Mouse (Mus musculus): ENCODE results near the gene Pld2. TPM values are rescaled to one million over a fixed set of nuclear protein-coding genes. Genes with fewer than 3 reads are reported as not detected.
"Not testable (repeated sequence)": the region's sequence is repeated elsewhere in the genome, so short reads cannot be mapped to it uniquely, and the experiment has no call there.

Gene Pld2
- polyA plus RNA-seq, 1 experiment: 19.9 TPM

DNA sequence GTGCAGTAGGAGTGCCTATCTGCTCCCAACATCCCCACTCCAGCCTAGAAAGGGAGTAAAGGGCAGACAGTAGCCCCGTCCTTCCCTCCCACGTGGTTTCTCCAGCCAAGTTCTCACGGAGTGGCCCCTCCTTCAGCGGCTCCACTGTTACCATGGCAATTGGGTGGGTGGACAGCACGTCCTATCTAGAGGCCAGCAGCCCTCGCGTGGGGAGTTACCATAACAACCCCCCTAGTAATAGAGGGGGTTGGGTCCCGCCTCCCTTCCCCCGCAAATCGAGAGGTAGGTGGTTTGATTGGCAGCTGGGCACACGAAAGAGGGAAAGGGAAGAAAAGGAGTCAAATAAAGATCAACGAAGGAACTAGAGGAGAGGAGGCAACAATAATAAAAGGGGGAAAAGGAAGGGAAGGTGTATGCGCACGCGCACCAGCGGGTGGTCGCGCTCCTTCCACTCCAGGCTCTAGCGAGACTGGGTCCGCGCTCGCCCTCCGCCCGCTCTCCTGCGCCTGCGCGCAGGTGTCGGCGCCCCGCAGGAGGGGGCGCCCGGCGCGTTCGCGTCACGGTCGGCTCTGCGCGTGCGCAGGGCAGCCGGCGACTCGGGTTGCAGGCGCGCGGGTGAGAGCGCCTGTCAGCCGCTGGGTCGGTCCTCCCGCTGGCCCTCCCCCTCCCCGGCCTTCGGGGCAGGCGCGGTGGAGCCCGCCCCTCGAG, 22.6 kb downstream of the Pld2 start, which contains the start of gene Mink1:
Mink1 (plus strand) TSS at position 595 of the 708 bp plus-strand sequence.
- peak; percentile 89 for TF ChIP-seq POLR2A (IDR thresholded peaks at IDR 0.05; ENCODE audit: borderline replicate concordance, extremely low read depth, insufficient read depth, insufficient read length, poor library complexity, severe bottlenecking)
- TF ChIP-seq CTCF (IDR thresholded peaks at IDR 0.05; ENCODE audit: borderline replicate concordance, extremely low read depth, insufficient read depth, insufficient read length): no peak
- peak; percentile 96 for DNase-seq (ENCODE audit: low read depth)

DNA sequence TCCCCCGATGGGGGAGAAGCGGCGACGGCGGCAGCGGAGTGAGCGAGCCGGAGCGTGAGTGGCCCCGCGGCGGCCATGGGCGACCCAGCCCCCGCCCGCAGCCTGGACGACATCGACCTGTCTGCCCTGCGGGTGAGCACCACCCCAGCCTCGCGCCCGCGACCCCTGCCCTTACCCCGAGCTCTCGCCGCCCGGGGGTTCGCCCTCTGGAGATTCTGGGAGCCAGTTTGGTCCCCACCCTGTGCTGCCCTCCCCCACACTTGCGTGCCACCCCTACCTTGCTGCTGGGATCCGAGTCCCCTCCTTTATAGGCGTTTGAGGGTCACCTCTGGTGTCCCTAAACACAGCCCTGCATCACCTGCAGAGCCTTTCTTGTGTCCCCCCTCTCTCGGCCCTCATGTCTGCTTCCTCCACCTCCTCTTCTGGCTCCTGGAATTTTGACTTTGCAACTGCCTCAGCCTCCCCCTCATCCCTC, 23.2 kb downstream of the Pld2 start:
- DNase-seq (ENCODE audit: low read depth): no peak
- TF ChIP-seq CTCF (IDR thresholded peaks at IDR 0.05; ENCODE audit: borderline replicate concordance, extremely low read depth, insufficient read depth, insufficient read length) (no peak), POLR2A (IDR thresholded peaks at IDR 0.05; ENCODE audit: borderline replicate concordance, extremely low read depth, insufficient read depth, insufficient read length, poor library complexity, severe bottlenecking) (no peak)

GRCm38 (mm10) chr11:70563470-70564275, 23.8 kb downstream of the Pld2 start:
- DNase-seq (ENCODE audit: low read depth): peak; percentile 60
- TF ChIP-seq CTCF (IDR thresholded peaks at IDR 0.05; ENCODE audit: borderline replicate concordance, extremely low read depth, insufficient read depth, insufficient read length): no peak

DNA sequence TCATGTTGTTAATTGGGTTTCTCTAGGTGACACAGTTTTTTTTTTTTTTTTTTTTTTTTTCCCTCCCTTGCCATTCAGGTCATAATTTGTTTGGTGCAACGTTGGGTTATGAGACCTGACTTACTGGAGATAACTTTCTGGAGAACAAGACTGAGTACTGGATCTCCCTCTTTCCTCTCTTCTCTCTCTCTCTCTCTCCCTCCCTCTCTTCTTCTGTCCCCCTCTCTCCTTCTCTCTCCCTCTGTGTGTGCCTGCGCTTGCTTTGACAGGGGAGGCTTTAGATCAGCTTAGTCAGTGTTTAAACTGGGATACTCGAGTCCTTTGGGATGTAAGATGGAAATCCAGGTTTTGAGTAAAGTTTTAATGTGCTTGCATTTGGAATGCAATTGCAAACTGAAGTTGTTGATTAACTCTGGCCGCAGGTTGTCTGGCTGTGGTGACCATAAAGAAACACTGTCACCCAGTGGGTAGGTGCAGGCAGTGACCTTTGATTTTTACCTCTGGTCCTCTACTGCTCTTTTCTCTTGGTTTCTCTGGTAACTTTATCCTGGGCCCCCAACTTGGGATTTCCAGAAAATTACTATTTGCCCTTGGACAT, 24.5 kb downstream of the Pld2 start:
- DNase-seq (ENCODE audit: low read depth): no peak
- TF ChIP-seq CTCF (IDR thresholded peaks at IDR 0.05; ENCODE audit: borderline replicate concordance, extremely low read depth, insufficient read depth, insufficient read length) (no peak), POLR2A (IDR thresholded peaks at IDR 0.05; ENCODE audit: borderline replicate concordance, extremely low read depth, insufficient read depth, insufficient read length, poor library complexity, severe bottlenecking) (no peak)

DNA sequence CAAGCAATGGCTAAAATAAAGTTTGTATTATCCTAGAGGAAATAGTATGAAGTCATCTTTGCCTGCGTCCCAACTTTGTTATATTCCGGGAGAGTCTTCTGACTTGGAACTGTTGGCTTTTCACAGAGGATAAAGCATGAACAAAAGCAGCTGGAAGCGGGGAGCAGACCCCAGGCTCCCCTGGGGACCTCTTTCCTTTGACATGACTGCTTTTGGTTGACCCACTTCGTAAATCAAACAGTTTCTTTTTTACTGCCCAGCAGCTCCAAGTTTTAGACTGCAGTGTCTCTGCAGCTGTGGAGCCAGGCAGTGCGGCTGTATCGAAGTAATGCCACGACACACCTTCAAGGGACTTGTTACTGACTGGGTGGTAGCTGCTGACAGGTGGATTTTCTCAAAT, 26.7 kb downstream of the Pld2 start:
- TF ChIP-seq POLR2A (IDR thresholded peaks at IDR 0.05; ENCODE audit: borderline replicate concordance, extremely low read depth, insufficient read depth, insufficient read length, poor library complexity, severe bottlenecking) (no peak), CTCF (IDR thresholded peaks at IDR 0.05; ENCODE audit: borderline replicate concordance, extremely low read depth, insufficient read depth, insufficient read length) (no peak)
- no peak for DNase-seq (ENCODE audit: low read depth)

GRCm38 (mm10) chr11:70570614-70571013, 30.8 kb downstream of the Pld2 start:
- DNase-seq (ENCODE audit: low read depth): not testable (repeated sequence)

- no peak for DNase-seq (ENCODE audit: low read depth)
- TF ChIP-seq CTCF (IDR thresholded peaks at IDR 0.05; ENCODE audit: borderline replicate concordance, extremely low read depth, insufficient read depth, insufficient read length): no peak
- no peak for TF ChIP-seq POLR2A (IDR thresholded peaks at IDR 0.05; ENCODE audit: borderline replicate concordance, extremely low read depth, insufficient read depth, insufficient read length, poor library complexity, severe bottlenecking)
These were observed 31.8 kb downstream of the Pld2 start for GRCm38 (mm10) chr11:70571641-70572040.

DNA sequence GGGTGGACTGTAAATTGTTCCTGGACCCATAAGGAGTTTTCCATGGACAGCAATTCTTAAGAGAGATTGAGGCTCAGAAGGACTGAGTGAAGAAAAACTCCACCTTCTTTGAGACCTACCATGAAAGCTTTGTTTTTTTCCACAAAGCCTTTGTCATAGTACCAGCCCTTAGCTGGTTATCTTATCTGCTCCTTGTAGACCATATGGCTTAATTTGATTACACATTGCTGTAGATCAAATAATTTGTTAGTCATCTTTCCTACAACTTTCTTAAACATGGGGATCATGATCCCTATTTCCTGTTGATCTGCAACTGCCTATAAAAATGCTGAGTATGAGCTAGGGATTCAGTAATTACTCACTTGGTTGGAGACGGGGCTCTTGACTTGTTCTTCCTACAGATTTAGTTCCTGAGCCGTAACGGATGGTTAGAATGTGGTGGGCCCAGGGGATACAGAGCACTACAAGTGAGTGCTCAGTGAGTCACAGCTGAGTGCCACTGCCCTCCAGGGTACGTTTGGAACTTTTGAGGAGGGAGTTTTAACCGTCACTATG, 32.6 kb downstream of the Pld2 start:
- no peak for TF ChIP-seq POLR2A (IDR thresholded peaks at IDR 0.05; ENCODE audit: borderline replicate concordance, extremely low read depth, insufficient read depth, insufficient read length, poor library complexity, severe bottlenecking)
- TF ChIP-seq CTCF (IDR thresholded peaks at IDR 0.05; ENCODE audit: borderline replicate concordance, extremely low read depth, insufficient read depth, insufficient read length): no peak
- DNase-seq (ENCODE audit: low read depth): no peak

- peak; percentile 67 for DNase-seq (ENCODE audit: low read depth)
- TF ChIP-seq CTCF (IDR thresholded peaks at IDR 0.05; ENCODE audit: borderline replicate concordance, extremely low read depth, insufficient read depth, insufficient read length) (no peak), POLR2A (IDR thresholded peaks at IDR 0.05; ENCODE audit: borderline replicate concordance, extremely low read depth, insufficient read depth, insufficient read length, poor library complexity, severe bottlenecking) (no peak)
These were observed 34.0 kb downstream of the Pld2 start for GRCm38 (mm10) chr11:70573872-70574271.

- no peak for TF ChIP-seq POLR2A (IDR thresholded peaks at IDR 0.05; ENCODE audit: borderline replicate concordance, extremely low read depth, insufficient read depth, insufficient read length, poor library complexity, severe bottlenecking)
- TF ChIP-seq CTCF (IDR thresholded peaks at IDR 0.05; ENCODE audit: borderline replicate concordance, extremely low read depth, insufficient read depth, insufficient read length): no peak
- DNase-seq (ENCODE audit: low read depth): no peak
These were observed 37.3 kb downstream of the Pld2 start for GRCm38 (mm10) chr11:70577201-70577600.

DNA sequence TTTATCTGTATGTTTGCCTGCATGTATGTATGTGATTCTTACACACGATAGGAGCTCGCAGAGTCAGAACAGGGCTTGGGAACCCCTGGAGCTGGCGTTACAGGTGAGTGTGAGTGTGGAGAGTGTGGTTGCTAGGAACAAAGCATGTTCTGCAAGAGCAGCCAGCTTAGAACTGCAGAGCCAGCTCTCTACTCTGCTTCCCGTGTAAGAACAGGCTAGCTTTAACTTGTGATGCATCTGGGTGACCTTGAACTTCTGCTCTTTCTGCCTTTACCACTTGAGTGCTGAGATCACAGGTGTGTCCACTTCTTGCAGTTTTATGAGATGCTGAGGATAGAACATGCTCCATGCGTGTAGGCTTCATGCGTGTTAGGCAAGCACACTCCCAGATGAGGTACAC, 39.1 kb downstream of the Pld2 start:
- TF ChIP-seq CTCF (IDR thresholded peaks at IDR 0.05; ENCODE audit: borderline replicate concordance, extremely low read depth, insufficient read depth, insufficient read length): no peak
- TF ChIP-seq POLR2A (IDR thresholded peaks at IDR 0.05; ENCODE audit: borderline replicate concordance, extremely low read depth, insufficient read depth, insufficient read length, poor library complexity, severe bottlenecking): no peak
- no peak for DNase-seq (ENCODE audit: low read depth)

Measured in brain, embryonic 14.5 days (tissue).